Mouse (Mus musculus) frontal cortex, adult 2 months (tissue): ENCODE measurements around the gene Veph1. TPM values are rescaled to one million over a fixed set of nuclear protein-coding genes. Genes with fewer than 3 reads are reported as not detected.

Source experiments
- DNase-seq, 2 experiments: peaks; one replicate each; pipeline ENCODE4 v3.0.0; 2022; ENCODE audit warnings: low spot score in 1 of 2; ENCODE audit errors: extremely low spot score in 1 of 2
- polyA plus RNA-seq: library from polyadenylated mRNA; depleted of rRNA; stranded (reverse); fragments of >200 nt; gene quantifications from 2 replicates; pipeline ENCODE4 v1.2.3, GENCODE M21; 2012

Veph1 gene
- polyA plus RNA-seq, 1 experiment, result 0.20 TPM

GRCm38 (mm10) chr3:66236234-66236871, 60.3 kb downstream of the Veph1 start:
- peak in 1 of 2 experiments; percentile 28 for DNase-seq

- no peak for DNase-seq
These were observed 71.6 kb downstream of the Veph1 start for GRCm38 (mm10) chr3:66224931-66225537.

- no peak for DNase-seq
These were observed 75.4 kb downstream of the Veph1 start for GRCm38 (mm10) chr3:66221243-66221611.

- peak in 1 of 2 experiments; percentile 38 for DNase-seq
These were observed 75.9 kb downstream of the Veph1 start for GRCm38 (mm10) chr3:66220554-66221242.

GRCm38 (mm10) chr3:66219655-66220191, 76.9 kb downstream of the Veph1 start, which contains the start of gene Ptx3:
TSS of gene Ptx3 (plus strand) at chr3:66219910.
- DNase-seq, result peak in 1 of 2 experiments; percentile 10

- no peak for DNase-seq
These were observed 80.9 kb downstream of the Veph1 start for GRCm38 (mm10) chr3:66215759-66216158.

GRCm38 (mm10) chr3:66213524-66213923, 83.1 kb downstream of the Veph1 start:
- no peak for DNase-seq

- no peak for DNase-seq
These were observed 87.6 kb downstream of the Veph1 start for GRCm38 (mm10) chr3:66208836-66209573.

GRCm38 (mm10) chr3:66193910-66194562, 102.6 kb downstream of the Veph1 start:
- DNase-seq, result no peak

- DNase-seq, result no peak
These were observed 117.0 kb downstream of the Veph1 start for GRCm38 (mm10) chr3:66179647-66180046.

- DNase-seq, result peak in 1 of 2 experiments; percentile 5
These were observed 123.7 kb downstream of the Veph1 start for GRCm38 (mm10) chr3:66172907-66173306.

- DNase-seq, result no peak
These were observed 126.6 kb downstream of the Veph1 start for GRCm38 (mm10) chr3:66169873-66170538.

- no peak for DNase-seq
These were observed 129.9 kb downstream of the Veph1 start for GRCm38 (mm10) chr3:66166606-66167290.

GRCm38 (mm10) chr3:66165026-66165425, 131.6 kb downstream of the Veph1 start:
- DNase-seq, result no peak

GRCm38 (mm10) chr3:66164585-66164984, 132.1 kb downstream of the Veph1 start:
- no peak for DNase-seq

- no peak for DNase-seq
These were observed 134.0 kb downstream of the Veph1 start for GRCm38 (mm10) chr3:66162612-66163011.

- peak in 1 of 2 experiments; percentile 7 for DNase-seq
These were observed 138.7 kb downstream of the Veph1 start for GRCm38 (mm10) chr3:66157947-66158346.

- no peak for DNase-seq
These were observed 159.0 kb downstream of the Veph1 start for GRCm38 (mm10) chr3:66137601-66138000.
